Mouse (Mus musculus) left cerebral cortex, adult 11 months (tissue): ENCODE results near the gene Kansl1l.
"Not testable (repeated sequence)": the region's sequence is repeated elsewhere in the genome, so short reads cannot be mapped to it uniquely, and the experiment has no call there.

Source experiments
- DNase-seq: peaks from one replicate; pipeline ENCODE4 v3.0.0; 2022; ENCODE audit warnings: low spot score

Kansl1l gene

DNA sequence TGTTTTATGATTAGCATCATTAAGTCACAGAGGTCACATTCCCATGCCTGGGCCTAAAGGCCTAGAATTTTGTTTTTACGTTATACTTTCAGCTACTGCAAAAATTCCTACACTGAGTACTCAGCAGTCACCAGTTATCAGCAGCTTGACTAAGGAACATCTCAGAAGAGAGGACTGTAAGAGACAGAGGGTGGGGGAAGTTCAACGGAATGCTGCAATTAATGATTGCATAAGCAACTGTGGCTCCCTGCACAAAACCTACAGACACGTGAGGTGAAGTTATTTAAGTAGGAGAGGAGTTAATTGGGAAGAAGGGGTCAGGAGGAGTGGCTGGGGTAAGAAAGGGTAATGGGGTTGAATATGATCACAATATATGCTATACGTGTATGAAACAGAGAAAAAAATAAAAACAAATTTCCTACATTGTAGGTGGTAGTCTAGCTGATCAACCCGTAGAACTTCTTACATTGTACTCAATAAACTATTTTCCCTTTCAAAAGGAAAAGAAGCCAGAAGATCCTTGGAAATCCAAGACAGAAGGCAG, 117.1 kb downstream of the Kansl1l start:
- no peak for DNase-seq

DNA sequence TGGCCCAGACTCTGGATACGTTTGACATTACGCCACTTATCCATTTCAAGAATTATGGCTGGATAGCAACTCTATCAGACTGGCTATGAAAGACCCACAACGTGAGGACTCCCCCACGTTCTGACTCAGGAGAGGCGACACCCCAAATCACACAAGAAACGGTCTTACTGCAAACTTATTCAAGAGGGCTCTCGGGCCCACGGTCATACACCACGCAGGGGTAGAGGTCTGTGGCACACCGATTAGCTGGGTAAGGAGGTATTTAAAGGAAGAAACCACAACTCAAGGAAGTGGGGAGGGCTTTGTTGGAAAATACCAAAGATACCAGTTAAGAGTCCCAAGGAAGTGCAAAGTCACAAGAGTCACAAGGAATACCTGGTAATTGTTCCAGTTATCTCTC, 117.7 kb downstream of the Kansl1l start:
- DNase-seq, result not testable (repeated sequence)

DNA sequence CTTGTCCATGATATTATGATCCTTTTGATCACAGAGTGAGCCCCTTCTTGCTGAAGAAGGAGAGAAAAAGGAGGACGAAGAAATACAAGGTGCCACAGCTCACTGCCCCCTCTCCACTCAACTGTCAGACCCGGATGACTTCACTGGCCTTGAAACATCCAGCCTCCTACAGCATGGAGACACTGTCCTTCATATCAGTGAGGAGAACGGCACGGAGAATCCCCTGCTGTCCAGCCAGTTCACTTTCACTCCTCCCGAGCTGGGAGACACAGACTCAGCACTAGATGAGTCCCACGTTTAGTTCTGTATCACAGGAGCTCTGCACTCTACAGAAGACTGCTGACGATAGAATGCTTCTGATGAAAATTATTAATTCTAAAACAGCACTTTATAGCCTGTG, 122.1 kb downstream of the Kansl1l start:
- DNase-seq, result no peak

DNA sequence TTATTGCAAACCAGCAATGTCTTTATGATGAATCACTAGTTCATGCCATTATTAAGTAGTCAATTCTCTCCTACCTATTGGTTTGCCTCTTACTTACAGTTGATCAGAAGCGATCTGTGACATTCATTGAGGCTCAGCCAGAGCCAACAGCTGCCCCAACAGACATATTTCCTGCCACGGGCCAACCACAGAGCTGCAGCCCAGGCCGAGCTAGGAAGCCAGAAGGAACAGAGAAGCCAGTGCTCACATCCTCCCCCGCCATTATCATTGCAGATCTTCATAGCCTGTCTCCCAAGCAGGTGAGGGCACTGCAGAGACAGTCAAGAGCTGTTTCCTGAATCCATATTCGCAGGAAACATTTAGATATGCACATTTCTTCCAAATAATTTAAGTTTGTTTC, 123.1 kb downstream of the Kansl1l start:
- no peak for DNase-seq

DNA sequence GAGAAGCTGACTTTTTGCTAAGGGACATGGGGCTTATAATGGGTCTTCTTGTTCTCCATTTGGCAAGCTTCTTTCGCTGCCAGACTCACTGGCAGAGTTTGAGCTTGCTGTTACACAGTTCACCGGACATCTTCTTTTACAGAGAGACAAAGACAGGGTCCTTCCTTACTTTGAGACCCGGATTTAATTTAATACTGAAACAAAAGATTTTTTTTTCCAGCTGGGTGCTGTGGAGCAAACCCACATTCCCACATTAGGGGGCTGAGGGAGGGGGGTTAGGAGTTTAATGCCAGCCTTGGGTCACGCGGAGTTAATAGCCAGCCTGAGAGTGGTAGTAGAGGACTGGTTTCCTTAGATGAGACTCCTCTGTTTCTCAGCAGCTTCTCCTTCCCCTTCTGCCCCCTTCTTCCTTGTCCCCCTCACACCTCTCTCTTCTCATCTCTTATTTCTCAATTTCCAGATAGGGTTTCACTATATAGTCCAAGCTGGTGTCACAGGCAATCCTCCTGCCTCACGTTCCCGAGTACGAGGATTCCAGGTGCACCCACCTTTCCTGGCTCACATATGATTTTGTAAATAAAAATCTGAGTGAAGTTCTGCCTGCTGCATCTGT, 124.5 kb downstream of the Kansl1l start:
- no peak for DNase-seq

DNA sequence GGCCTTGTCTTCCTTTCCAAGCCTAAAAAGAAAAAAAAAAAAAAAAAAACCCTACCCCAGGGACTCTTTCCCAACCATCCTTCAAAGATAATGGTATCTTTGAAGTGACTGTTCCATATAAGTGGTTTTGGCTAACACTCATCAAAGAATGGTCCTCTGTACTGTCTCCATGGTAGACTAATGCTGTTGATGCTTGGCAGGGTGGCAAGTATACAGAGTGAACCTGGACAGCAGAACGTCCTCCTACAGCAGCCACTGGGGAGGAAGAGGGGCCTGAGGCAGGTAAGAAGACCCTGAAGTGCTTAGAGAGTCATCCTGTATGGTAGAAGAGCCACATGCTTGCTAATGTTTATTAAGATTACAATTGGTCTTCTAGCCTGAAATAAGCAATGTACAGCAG, 125.1 kb downstream of the Kansl1l start:
- no peak for DNase-seq

DNA sequence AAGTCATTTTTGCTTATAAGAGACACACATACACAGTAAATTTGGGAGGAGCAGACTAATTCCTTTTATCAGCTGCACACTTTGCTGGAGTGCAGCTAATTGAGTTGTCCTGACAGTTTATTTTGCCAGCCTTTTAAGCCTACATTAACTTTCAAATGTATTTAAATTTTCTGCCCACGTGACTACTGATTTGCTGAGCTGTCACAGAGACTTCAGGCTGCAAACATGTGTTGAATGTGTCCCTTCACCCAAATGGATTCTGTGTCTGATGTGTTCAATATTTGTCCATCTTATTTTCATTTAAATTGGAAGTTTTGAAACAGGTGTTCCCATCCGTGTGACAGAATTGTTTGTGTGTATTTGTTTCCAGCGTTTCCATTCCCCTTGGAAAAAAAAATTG, 125.6 kb downstream of the Kansl1l start:
- DNase-seq, result no peak

DNA sequence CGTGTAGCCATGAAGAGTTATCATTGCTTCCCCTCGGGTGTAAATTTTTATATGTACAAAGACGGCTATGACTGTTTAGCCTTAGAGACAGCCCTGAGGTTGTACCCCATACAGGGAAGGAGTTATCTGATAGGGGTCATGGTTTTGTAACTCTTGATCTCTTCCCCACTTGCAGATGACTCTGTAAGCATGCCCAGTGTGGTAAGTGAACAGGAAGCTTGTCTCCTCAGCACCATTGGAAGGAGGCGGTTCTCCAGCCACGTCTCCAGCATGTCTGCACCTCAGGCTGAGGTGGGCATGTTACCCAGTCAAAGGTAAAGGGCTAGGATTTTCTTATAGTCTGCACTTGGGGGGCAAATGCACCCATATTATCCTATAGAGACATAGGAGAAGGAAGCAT, 134.4 kb downstream of the Kansl1l start:
- DNase-seq, result no peak

DNA sequence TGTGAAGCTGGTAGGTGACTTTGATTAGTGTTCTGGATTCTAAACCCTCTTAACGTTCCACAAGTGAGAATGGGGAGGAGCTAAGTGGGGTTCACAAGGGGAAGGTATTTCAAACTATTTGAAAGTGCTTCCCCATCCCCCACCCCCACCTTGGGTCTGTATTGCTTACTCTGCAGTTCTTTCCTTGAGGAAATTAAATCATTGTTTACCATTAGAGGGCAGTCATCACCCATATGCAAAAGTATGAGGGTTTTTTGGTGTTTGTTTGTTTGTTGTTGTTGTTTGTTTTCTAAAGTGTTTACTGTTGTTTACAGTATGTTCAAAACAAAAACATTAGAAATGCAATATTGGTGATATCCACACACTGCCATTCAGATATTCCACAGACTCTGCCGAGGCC, 138.7 kb downstream of the Kansl1l start:
- DNase-seq, result no peak

DNA sequence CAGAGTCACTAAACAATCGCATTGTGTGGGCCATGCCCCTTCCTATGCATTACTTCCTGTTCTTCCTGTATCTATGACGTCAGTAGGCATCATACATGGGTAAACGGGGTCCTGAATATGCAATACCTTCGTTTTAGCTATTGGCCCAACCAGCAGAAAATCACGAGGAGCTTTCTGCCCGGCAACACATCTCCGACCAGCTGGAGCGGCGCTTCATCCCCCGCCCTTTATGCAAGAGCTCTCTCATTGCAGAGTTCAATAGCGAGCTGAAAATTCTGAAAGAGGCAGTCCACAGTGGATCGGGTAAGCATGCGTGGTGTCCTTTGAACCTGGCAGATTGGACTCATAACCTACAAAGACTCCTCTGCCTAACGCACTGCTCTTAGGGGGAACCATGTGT, 139.4 kb downstream of the Kansl1l start:
- DNase-seq, result no peak

DNA sequence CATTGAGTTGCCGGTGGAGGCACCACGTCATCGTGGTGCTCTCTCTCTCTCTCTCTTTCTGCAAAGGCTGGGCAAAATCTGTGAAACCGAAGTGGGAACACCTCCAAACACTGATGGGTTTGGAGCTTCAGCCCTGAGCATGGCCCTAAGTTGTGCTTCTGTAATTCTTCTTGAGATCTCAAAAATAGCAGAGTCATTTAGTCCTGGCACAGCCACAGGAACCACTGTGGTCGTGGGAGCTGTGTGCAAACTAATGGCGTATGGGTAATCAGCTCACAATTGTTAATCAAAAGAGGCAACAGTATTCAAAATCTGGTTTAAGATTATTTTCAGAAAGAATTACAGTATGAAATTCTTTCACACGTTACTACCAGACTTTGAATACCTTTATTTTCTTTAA, 144.6 kb downstream of the Kansl1l start:
- no peak for DNase-seq

DNA sequence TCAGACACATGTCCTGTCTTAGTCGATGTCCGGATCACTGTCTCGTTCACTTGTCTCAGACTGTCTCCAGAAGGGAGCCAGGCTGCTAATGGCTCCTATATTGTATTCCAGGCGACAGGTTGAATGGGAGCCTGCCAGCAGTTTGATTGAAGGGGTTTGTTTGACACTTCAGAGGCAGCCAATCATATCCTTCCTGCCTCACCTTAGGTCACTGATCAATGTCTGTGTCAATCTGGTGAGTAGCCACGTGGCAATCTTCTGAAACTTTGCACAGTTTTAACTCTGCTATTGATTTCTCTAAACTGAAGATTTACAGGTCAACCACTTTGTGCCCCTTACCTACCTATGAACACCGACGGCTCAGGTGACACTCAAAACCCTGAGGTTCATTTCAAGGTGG, 145.9 kb downstream of the Kansl1l start:
- no peak for DNase-seq
